Comparison of ENCODE assay signal across 7 mouse cellular contexts in the genomic region with DNA sequence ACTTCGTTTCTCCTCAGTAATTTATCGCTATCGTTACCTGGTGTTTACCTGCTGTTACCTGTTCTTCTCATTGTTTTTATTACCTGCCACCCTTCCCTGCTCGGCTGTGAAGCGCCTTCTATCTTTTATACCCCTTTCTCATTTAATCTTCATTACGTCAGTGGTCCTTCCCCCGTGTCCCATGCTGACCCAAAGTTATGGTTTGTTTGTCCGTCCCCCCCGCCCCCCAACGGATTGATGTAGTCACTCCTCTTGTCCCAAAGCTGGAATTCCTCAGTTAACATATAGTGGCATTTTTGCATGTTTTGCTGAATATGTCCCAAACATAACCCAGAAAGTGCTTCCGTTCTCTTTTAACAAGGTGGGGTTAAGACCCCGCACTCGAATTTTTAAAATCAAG. TPM values are rescaled to one million over a fixed set of nuclear protein-coding genes. Genes with fewer than 3 reads are reported as not detected.
DNase-seq lines count a peak whose midpoint lies in the region; ATAC-seq and TF ChIP-seq lines count a peak whose summit lies in the region.

No protein-coding gene starts in this region.

- WGBS in spleen, adult 2 months: 2% methylated on average over 13 of the region's 13 CpGs
- 5% methylated on average over 13 of the region's 13 CpGs for WGBS in forebrain, embryonic 10.5 days
- WGBS in liver, embryonic 11.5 days: 3% methylated on average over 13 of the region's 13 CpGs
- WGBS in stomach, embryonic 16.5 days: 2% methylated on average over 13 of the region's 13 CpGs

- peaks cover 10% of the 10 kb centered on the region for H3K36me3 ChIP-seq in spleen, adult 2 months (ENCODE audit: control insufficient read depth, insufficient read depth, low read length)
- H3K36me3 ChIP-seq in forebrain, embryonic 10.5 days (replicated peaks): peaks cover 64% of the 10 kb centered on the region
- H3K36me3 ChIP-seq in liver, embryonic 11.5 days (ENCODE audit: control insufficient read depth, insufficient read depth, low read length): peaks cover 6% of the 10 kb centered on the region; the same call in 1 of the 2 replicates
- H3K36me3 ChIP-seq in stomach, embryonic 16.5 days (ENCODE audit: control insufficient read depth, insufficient read depth, low read length): peaks cover 6% of the 10 kb centered on the region; the same call in 1 of the 2 replicates

- peak overlapping the region; percentile 92 for H3K4me2 ChIP-seq in liver, embryonic 11.5 days
- peak overlapping the region; percentile 89 for H3K4me2 ChIP-seq in stomach, embryonic 16.5 days (ENCODE audit: low read depth, low read length)

- H3K9me3 ChIP-seq in forebrain, embryonic 10.5 days: no peaks in the 10 kb centered on the region
- H3K9me3 ChIP-seq in liver, embryonic 11.5 days (ENCODE audit: control insufficient read depth, low read length): no peaks in the 10 kb centered on the region
- no peaks in the 10 kb centered on the region for H3K9me3 ChIP-seq in stomach, embryonic 16.5 days (replicated peaks; ENCODE audit: control insufficient read depth, low read length)

- H3K27ac ChIP-seq in spleen, adult 2 months (ENCODE audit: insufficient read depth, low read length): peak overlapping the region; percentile 42
- peak overlapping the region; percentile 90 for H3K27ac ChIP-seq in forebrain, embryonic 10.5 days
- peak overlapping the region; percentile 64; the same call in 1 of the 2 replicates for H3K27ac ChIP-seq in liver, embryonic 11.5 days (ENCODE audit: low read depth, low read length)
- peak overlapping the region; percentile 21; the same call in 1 of the 2 replicates for H3K27ac ChIP-seq in stomach, embryonic 16.5 days (ENCODE audit: low read length)

- H3K4me3 ChIP-seq in spleen, adult 2 months (ENCODE audit: extremely low read depth, insufficient read depth, insufficient read length): peak overlapping the region; percentile 70; the same call in 1 of the 2 replicates
- peak overlapping the region; percentile 79 for H3K4me3 ChIP-seq in forebrain, embryonic 10.5 days
- H3K4me3 ChIP-seq in liver, embryonic 11.5 days (ENCODE audit: low read depth, low read length): peak overlapping the region; percentile 91
- peak overlapping the region; percentile 91 for H3K4me3 ChIP-seq in stomach, embryonic 16.5 days (replicated peaks; ENCODE audit: low read length)

- ATAC-seq in liver, embryonic 11.5 days (replicated peaks; ENCODE audit: low FRiP score): no peak
- ATAC-seq in stomach, embryonic 16.5 days (ENCODE audit: insufficient read depth, low FRiP score): no peak
- ATAC-seq in activated CD4-positive, CD25-positive, alpha-beta regulatory T cell, adult 4 months: no peak

- TF ChIP-seq CTCF in spleen, adult 2 months (IDR thresholded peaks at IDR 0.05; ENCODE audit: extremely low read depth, insufficient read depth, insufficient read length, insufficient replicate concordance): no peak

- H3K9ac ChIP-seq in liver, embryonic 11.5 days (ENCODE audit: low read depth, low read length): peak overlapping the region; percentile 90
- H3K9ac ChIP-seq in stomach, embryonic 16.5 days (ENCODE audit: low read length): peak overlapping the region; percentile 89

- DNase-seq in spleen, adult 2 months (ENCODE audit: low read depth in 1 of 2, low spot score in 2 of 2): no peak
- DNase-seq in spleen, postnatal 4 days (ENCODE audit: low spot score in 2 of 2): no peak
- DNase-seq in forebrain, embryonic 10.5 days (ENCODE audit: extremely low spot score, low spot score): no peak
- DNase-seq in liver, embryonic 11.5 days (ENCODE audit: low spot score): peak; percentile 35
- DNase-seq in embryo, embryonic 10 days (ENCODE audit: low spot score): no peak

- H3K27me3 ChIP-seq in spleen, adult 2 months (ENCODE audit: control insufficient read depth, insufficient read depth, low read length): no peaks in the 10 kb centered on the region
- no peaks in the 10 kb centered on the region for H3K27me3 ChIP-seq in forebrain, embryonic 10.5 days (ENCODE audit: poor library complexity, severe bottlenecking)
- H3K27me3 ChIP-seq in liver, embryonic 11.5 days (replicated peaks; ENCODE audit: control insufficient read depth, insufficient read depth, low read length): no peaks in the 10 kb centered on the region
- H3K27me3 ChIP-seq in stomach, embryonic 16.5 days (ENCODE audit: control insufficient read depth, insufficient read depth, low read length): no peaks in the 10 kb centered on the region

- TF ChIP-seq POLR2A in spleen, adult 2 months (IDR thresholded peaks at IDR 0.05; ENCODE audit: low read depth, low read length): no peak

- peaks cover 7% of the 10 kb centered on the region; the same call in 1 of the 2 replicates for H3K4me1 ChIP-seq in spleen, adult 2 months (ENCODE audit: control insufficient read depth, insufficient read depth, insufficient read length)
- H3K4me1 ChIP-seq in forebrain, embryonic 10.5 days: peaks cover 23% of the 10 kb centered on the region
- H3K4me1 ChIP-seq in liver, embryonic 11.5 days (replicated peaks; ENCODE audit: control insufficient read depth, insufficient read depth, low read length): peaks cover 17% of the 10 kb centered on the region
- peaks cover 6% of the 10 kb centered on the region for H3K4me1 ChIP-seq in stomach, embryonic 16.5 days (ENCODE audit: control insufficient read depth, insufficient read depth, low read length)

RNA-seq across cellular contexts. Expression of gene Ormdl2, which starts 0.7 kb away (rescaled TPM):
- polyA plus RNA-seq in spleen, adult 2 months (2012; rRNA removed): 25.5 and 28.9 TPM in 2 replicates
- 88.0 and 92.9 TPM in 2 replicates for polyA plus RNA-seq in forebrain, embryonic 10.5 days (2016; fragmentation: Nextera tagmentation; extraction: Ambion mirVana)
- 114 and 116 TPM in 2 replicates for polyA plus RNA-seq in liver, embryonic 11.5 days (2014; fragmentation: Nextera tagmentation; extraction: Ambion mirVana)
- polyA plus RNA-seq in stomach, embryonic 16.5 days (2015; fragmentation: Nextera tagmentation; extraction: Ambion mirVana): 84.9 and 103 TPM in 2 replicates
- 10 to 100 TPM; 75.6 to 87.1 TPM for polyA plus RNA-seq in activated CD4-positive, CD25-positive, alpha-beta regulatory T cell, adult 4 months (2017; shearing (Covaris generic))

RNA-seq across cellular contexts. Expression of gene Sarnp, which starts 5.0 kb away (rescaled TPM):
- polyA plus RNA-seq in spleen, adult 2 months (2012; rRNA removed): 3.0 and 4.5 TPM in 2 replicates
- polyA plus RNA-seq in forebrain, embryonic 10.5 days (2016; fragmentation: Nextera tagmentation; extraction: Ambion mirVana): 247 and 263 TPM in 2 replicates
- polyA plus RNA-seq in liver, embryonic 11.5 days (2014; fragmentation: Nextera tagmentation; extraction: Ambion mirVana): 229 and 250 TPM in 2 replicates
- 161 and 184 TPM in 2 replicates for polyA plus RNA-seq in stomach, embryonic 16.5 days (2015; fragmentation: Nextera tagmentation; extraction: Ambion mirVana)
- 100 to 1,000 TPM; 192 to 229 TPM for polyA plus RNA-seq in activated CD4-positive, CD25-positive, alpha-beta regulatory T cell, adult 4 months (2017; shearing (Covaris generic))

RNA-seq across cellular contexts. Expression of gene Tmem198b, which starts 18.0 kb away (rescaled TPM):
- 10.8 and 11.6 TPM in 2 replicates for polyA plus RNA-seq in spleen, adult 2 months (2012; rRNA removed)
- 19.0 and 19.2 TPM in 2 replicates for polyA plus RNA-seq in forebrain, embryonic 10.5 days (2016; fragmentation: Nextera tagmentation; extraction: Ambion mirVana)
- polyA plus RNA-seq in liver, embryonic 11.5 days (2014; fragmentation: Nextera tagmentation; extraction: Ambion mirVana): 8.1 and 8.8 TPM in 2 replicates
- 17.3 and 18.2 TPM in 2 replicates for polyA plus RNA-seq in stomach, embryonic 16.5 days (2015; fragmentation: Nextera tagmentation; extraction: Ambion mirVana)
- polyA plus RNA-seq in activated CD4-positive, CD25-positive, alpha-beta regulatory T cell, adult 4 months (2017; shearing (Covaris generic)): 1 to 10 TPM; 3.3 to 3.4 TPM

RNA-seq across cellular contexts. Expression of gene Dnajc14, which starts 18.3 kb away (rescaled TPM):
- 9.1 and 9.4 TPM in 2 replicates for polyA plus RNA-seq in spleen, adult 2 months (2012; rRNA removed)
- polyA plus RNA-seq in forebrain, embryonic 10.5 days (2016; fragmentation: Nextera tagmentation; extraction: Ambion mirVana): 49.4 and 49.9 TPM in 2 replicates
- 32.5 and 34.1 TPM in 2 replicates for polyA plus RNA-seq in liver, embryonic 11.5 days (2014; fragmentation: Nextera tagmentation; extraction: Ambion mirVana)
- polyA plus RNA-seq in stomach, embryonic 16.5 days (2015; fragmentation: Nextera tagmentation; extraction: Ambion mirVana): 54.1 and 59.5 TPM in 2 replicates
- 10 to 100 TPM; 54.4 to 68.5 TPM for polyA plus RNA-seq in activated CD4-positive, CD25-positive, alpha-beta regulatory T cell, adult 4 months (2017; shearing (Covaris generic))

RNA-seq across cellular contexts. Expression of gene Mmp19, which starts 31.4 kb away (rescaled TPM):
- 1.7 and 1.8 TPM in 2 replicates for polyA plus RNA-seq in spleen, adult 2 months (2012; rRNA removed)
- 0.24 and 0.44 TPM in 2 replicates for polyA plus RNA-seq in forebrain, embryonic 10.5 days (2016; fragmentation: Nextera tagmentation; extraction: Ambion mirVana)
- polyA plus RNA-seq in liver, embryonic 11.5 days (2014; fragmentation: Nextera tagmentation; extraction: Ambion mirVana): 9.2 and 10.2 TPM in 2 replicates
- polyA plus RNA-seq in stomach, embryonic 16.5 days (2015; fragmentation: Nextera tagmentation; extraction: Ambion mirVana): 2.2 and 3.5 TPM in 2 replicates
- polyA plus RNA-seq in activated CD4-positive, CD25-positive, alpha-beta regulatory T cell, adult 4 months (2017; shearing (Covaris generic)): not detected

Comparison
In these comparisons a context has a peak if more than half of its experiments do, and no peak if none do; other contexts are left out.
1. H3K27ac ChIP-seq: peak in every context shown above with its lines; median percentile 90 in forebrain, embryonic 10.5 days; 64 in liver, embryonic 11.5 days; 42 in spleen, adult 2 months; 21 in stomach, embryonic 16.5 days.
2. RNA of gene Sarnp, which starts 5.0 kb away (polyA plus RNA-seq): 229 to 250 TPM in liver, embryonic 11.5 days, 247 to 263 TPM in forebrain, embryonic 10.5 days, 192 to 229 TPM in activated CD4-positive, CD25-positive, alpha-beta regulatory T cell, adult 4 months and 161 to 184 TPM in stomach, embryonic 16.5 days; 3.0 to 4.5 TPM in spleen, adult 2 months; every median in the first group is over 10 times any median in the second.
3. Peak in every context shown above with its lines, with median percentiles within 50 percentile points of each other: H3K4me3 ChIP-seq.